ENCODE assay signal across 7 mouse cellular contexts in the genomic region with DNA sequence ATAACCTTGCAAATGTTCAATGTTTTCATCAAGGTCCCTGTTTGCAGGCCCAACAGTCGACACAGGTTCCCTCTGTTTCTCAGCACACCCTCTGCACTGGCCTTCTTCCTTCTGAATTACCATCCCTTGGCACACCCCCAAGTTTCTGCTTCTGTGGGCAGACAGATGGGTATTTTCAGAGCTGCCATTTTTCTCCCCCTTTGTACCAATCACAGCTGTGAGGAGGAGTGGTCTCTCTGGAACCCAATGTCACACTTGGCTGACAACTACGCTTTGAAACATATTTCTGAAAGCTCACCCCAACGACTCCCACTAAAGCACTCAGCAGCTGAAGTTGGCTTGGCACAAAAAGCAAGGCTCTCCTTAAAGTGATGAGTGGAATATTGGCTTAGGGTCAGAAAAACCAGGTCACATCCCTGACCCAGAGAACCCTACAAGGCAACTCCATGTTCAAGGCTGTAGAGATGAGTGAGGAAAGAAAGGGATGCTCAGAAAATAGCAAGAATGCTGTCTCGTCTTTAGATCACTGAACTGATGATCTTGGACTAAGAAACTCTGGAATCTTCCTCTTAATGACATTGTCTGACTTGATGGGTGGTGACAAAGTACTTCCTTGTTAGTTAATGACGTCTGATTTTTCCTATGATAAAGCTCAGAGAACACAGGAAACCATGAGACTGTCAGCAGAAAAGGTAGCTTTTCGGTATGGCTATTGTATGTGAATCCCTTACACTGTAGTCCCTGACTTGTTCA. TPM values are rescaled to one million over a fixed set of nuclear protein-coding genes. Genes with fewer than 3 reads are reported as not detected.
DNase-seq lines count a peak whose midpoint lies in the region; ATAC-seq lines count a peak whose summit lies in the region.

No protein-coding gene starts in this region.

- H3K36me3 ChIP-seq in midbrain, embryonic 13.5 days, result peaks cover 4% of the 10 kb centered on the region; the same call in 1 of the 2 replicates
- no peaks in the 10 kb centered on the region for H3K36me3 ChIP-seq in midbrain, embryonic 16.5 days (ENCODE audit: control insufficient read depth, insufficient read depth, low read length)

- peak; percentile 77 to 81 for DNase-seq in frontal cortex, adult 2 months (ENCODE audit: extremely low spot score in 1 of 2, low spot score in 1 of 2)
- DNase-seq in left cerebral cortex, adult 11 months (ENCODE audit: low spot score), result peak; percentile 32
- DNase-seq in telencephalon, adult 2 months (ENCODE audit: low read depth, low spot score), result peak; percentile 69
- DNase-seq in liver, result no peak
- no peak for DNase-seq in retina, embryonic 14.5 days (ENCODE audit: low spot score)

- H3K4me2 ChIP-seq in midbrain, embryonic 13.5 days (replicated peaks), result no peak overlapping the region
- no peak overlapping the region for H3K4me2 ChIP-seq in midbrain, embryonic 16.5 days (ENCODE audit: low read length)

- ATAC-seq in midbrain, embryonic 13.5 days, result 0 out of 2 replicates have a peak, but pooled peaks have one; percentile 50
- ATAC-seq in midbrain, embryonic 16.5 days, result no peak

- no peaks in the 10 kb centered on the region for H3K9me3 ChIP-seq in midbrain, embryonic 13.5 days
- H3K9me3 ChIP-seq in midbrain, embryonic 16.5 days (replicated peaks; ENCODE audit: control insufficient read depth, low read length, poor library complexity, severe bottlenecking), result no peaks in the 10 kb centered on the region

- 79% methylated on average over 6 of the region's 6 CpGs for WGBS in midbrain, embryonic 13.5 days
- WGBS in midbrain, embryonic 16.5 days, result 75% methylated on average over 6 of the region's 6 CpGs

- H3K27ac ChIP-seq in midbrain, embryonic 13.5 days, result no peak overlapping the region
- no peak overlapping the region for H3K27ac ChIP-seq in midbrain, embryonic 16.5 days (ENCODE audit: low read length)

- no peak overlapping the region for H3K9ac ChIP-seq in midbrain, embryonic 13.5 days (replicated peaks)
- H3K9ac ChIP-seq in midbrain, embryonic 16.5 days (ENCODE audit: low read depth, low read length), result no peak overlapping the region

- no peaks in the 10 kb centered on the region for H3K4me1 ChIP-seq in midbrain, embryonic 13.5 days (replicated peaks)
- H3K4me1 ChIP-seq in midbrain, embryonic 16.5 days (ENCODE audit: control insufficient read depth, insufficient read depth, low read length), result no peaks in the 10 kb centered on the region

- no peak overlapping the region for H3K4me3 ChIP-seq in midbrain, embryonic 13.5 days (replicated peaks)
- no peak overlapping the region for H3K4me3 ChIP-seq in midbrain, embryonic 16.5 days (ENCODE audit: low read depth, low read length)

- no peaks in the 10 kb centered on the region for H3K27me3 ChIP-seq in midbrain, embryonic 13.5 days
- H3K27me3 ChIP-seq in midbrain, embryonic 16.5 days (ENCODE audit: control insufficient read depth, insufficient read depth, low read depth, low read length), result no peaks in the 10 kb centered on the region

RNA-seq across cellular contexts. Expression of a gene that starts 31.7 kb away (rescaled TPM):
- polyA plus RNA-seq in midbrain, embryonic 13.5 days (2015; fragmentation: Nextera tagmentation; extraction: Ambion mirVana), result 17.1 and 17.5 TPM in 2 replicates
- 10.3 and 10.9 TPM in 2 replicates for polyA plus RNA-seq in midbrain, embryonic 16.5 days (2015; fragmentation: Nextera tagmentation; extraction: Ambion mirVana)
- 15.2 and 16.3 TPM in 2 replicates for polyA plus RNA-seq in frontal cortex, adult 2 months (2012; rRNA removed)

Comparison
In these comparisons a context has a peak if more than half of its experiments do, and no peak if none do; other contexts are left out.
1. DNase-seq: peak in frontal cortex, adult 2 months (2 of 2), left cerebral cortex, adult 11 months (single experiment) and telencephalon, adult 2 months (single experiment); none in liver (single experiment) and retina, embryonic 14.5 days (single experiment).